Mouse (Mus musculus) lung, postnatal 14 days (tissue): ENCODE data around the gene Astn2.

Experiments used
- DNase-seq: peaks from one replicate; pipeline ENCODE4 v3.0.0; 2021

The Astn2 gene

DNA sequence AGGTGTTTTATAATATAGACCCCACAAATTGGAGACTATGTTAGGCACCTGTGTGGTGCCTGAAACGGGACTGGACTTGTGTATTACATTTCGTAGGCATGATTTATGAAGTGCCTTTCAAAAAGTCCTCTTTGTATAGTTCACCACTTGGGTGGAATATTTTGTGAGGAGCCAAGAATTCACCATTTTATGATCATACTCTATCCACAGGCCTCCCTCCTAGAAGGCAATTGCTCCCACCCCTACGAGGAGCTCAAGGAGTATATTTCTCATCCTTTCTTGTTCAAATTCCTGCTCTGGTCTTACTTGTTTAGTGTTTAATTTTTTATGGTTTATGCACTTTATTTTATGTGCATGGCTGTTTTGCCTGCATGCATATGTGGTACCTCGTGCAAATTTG, 1021.3 kb downstream of the Astn2 start:
- DNase-seq: no peak

- DNase-seq: no peak
Observed at GRCm38 (mm10) chr4:65379461-65379860, 1025.0 kb downstream of the Astn2 start.

GRCm38 (mm10) chr4:65376571-65376970, 1027.8 kb downstream of the Astn2 start:
- no peak for DNase-seq

DNA sequence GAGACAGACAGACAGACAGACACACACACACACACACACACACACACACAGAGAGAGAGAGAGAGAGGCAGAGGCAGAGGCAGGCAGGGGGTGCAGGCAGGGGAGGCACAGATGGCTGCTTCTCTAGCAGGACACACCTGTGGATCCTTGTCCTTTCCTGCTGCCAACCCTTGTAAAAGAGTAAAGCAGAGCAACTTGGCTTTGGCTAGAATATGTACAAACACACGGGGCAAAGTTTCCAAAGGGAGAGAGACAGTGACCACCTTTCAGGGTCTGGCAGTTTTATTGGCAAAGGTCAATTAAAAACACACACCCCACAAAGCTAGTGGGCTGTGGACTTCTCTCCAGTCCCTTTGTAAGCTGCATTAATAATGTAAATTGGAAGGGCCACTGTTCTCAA, 1030.6 kb downstream of the Astn2 start:
- no peak for DNase-seq

GRCm38 (mm10) chr4:65372731-65373130, 1031.7 kb downstream of the Astn2 start:
- peak; percentile 55 for DNase-seq

DNA sequence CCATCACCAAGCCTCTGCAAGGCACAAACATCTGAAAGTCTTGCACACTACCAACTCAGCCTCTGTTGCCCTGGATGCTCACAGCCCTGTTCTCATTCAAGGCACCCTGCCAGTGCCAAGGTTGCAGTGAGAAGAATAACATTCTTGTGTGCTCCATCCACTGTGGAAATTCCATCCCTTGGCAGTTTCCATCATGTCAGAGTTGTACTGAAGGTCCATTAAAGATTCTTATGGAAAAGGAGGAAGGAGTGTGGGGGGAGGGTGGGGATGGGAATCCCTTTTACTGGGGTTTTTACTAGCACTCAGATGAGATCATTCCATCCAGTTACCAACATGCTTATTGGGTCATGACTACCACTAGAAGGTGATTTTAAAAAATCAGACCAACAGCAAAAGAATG, 1037.3 kb downstream of the Astn2 start:
- DNase-seq: no peak

DNA sequence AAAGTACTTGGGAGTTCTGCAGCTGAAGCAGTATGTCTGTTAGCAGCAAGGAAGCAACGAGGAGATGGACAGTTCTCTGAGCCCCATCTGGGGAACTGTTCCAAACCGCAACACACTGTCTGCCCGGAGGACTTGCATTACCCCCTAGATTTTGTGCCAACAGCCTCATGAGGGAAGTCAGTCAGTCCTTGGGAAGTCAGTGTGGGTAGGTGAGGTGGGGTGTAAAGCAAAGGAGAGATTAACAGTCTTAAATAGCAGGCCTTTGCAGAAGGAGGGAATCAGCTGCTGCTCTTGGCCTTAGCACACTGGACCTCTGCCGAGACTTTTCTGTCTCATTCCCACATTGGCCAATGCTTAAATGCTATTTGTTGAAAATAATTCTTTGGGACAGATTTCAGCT, 1049.8 kb downstream of the Astn2 start:
- DNase-seq: no peak

- no peak for DNase-seq
Observed at GRCm38 (mm10) chr4:65350521-65350920, 1053.9 kb downstream of the Astn2 start.

GRCm38 (mm10) chr4:65341766-65342165, 1062.6 kb downstream of the Astn2 start:
- no peak for DNase-seq

GRCm38 (mm10) chr4:65333718-65334117, 1070.7 kb downstream of the Astn2 start:
- no peak for DNase-seq
